Mouse (Mus musculus) spleen, postnatal 10 days (tissue): Measurements from ENCODE around the gene Pidd1.
A peak's percentile ranks its signal among the peaks of the same experiment; 100 is the strongest.

Source experiments
- DNase-seq, 2 experiments: peaks; one replicate each; pipeline ENCODE4 v3.0.0; 2021 to 2022; ENCODE audit warnings: low spot score in 2 of 2

Pidd1 gene

DNA sequence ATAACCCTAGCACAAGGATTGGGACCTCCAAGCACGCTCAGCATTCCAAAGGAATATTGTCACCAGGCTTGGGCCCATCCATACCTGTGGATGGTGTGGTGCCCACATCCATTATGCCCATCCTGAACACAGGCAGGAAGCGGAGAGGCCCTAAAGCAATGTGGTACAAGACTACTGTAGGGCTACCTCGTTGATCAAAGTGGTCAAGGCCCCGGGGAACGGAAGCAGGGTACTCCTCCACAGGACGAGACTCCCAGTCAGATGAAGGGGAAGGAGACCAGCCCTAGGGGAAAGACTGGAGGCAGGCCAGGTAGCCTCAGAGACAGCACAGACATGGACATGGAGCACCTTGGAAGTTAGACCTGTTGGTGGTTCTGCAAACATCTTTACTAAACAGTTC lies 28.9 kb upstream of the Pidd1 start:
- DNase-seq, result no peak

DNA sequence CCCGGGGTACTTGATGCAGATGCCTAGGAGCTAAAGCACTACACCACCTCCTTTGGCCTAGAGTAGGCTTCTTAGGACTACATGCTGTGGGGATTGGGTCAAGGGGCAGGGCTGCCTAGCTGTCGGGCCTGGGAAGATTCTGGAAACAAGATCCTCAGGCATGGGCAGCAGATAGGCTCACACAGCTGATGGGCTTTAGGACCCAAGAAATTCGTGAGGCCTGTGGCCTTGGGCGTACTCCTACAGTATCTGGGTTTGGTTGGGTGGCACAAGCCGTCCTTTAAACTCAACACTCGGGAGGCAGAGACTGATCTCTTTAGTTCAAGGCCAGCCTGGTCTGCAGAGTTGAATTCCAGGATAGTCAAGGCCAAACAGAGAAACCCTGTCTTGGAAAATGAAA lies 28.4 kb upstream of the Pidd1 start:
- DNase-seq, result no peak

DNA sequence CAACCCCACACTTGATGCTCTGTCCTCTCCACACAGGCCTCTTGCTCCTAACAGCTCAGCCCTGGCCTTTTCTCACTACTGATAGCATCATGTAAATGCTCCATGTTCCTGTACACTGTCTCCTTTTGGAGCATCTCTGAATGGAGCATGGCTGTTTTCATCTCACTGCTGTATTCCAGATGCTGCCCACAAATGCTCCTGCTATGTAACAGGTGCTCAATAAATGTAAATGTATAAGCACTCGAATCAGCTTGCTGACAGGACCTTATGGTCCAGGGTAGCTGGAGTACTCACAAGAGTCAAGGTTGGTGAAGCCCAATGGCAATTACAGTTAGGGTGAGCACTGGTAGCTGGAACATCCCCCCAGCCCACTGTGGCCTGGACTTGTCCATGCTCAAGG lies 27.4 kb upstream of the Pidd1 start:
- no peak for DNase-seq

DNA sequence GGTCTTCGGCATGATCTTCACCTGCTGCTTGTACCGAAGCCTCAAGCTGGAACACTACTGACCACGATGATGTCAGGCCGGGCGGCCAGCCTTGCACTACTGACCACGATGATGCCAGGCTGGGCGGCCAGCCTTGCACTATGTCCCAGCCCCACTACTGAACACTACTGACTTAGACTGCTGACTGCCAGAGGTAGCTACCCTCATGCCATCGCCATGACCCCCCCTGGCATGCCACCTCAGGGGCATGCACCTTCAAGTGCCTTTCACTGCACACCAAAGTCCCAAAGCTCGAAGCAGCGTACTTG lies 26.8 kb upstream of the Pidd1 start:
- DNase-seq, result no peak

DNA sequence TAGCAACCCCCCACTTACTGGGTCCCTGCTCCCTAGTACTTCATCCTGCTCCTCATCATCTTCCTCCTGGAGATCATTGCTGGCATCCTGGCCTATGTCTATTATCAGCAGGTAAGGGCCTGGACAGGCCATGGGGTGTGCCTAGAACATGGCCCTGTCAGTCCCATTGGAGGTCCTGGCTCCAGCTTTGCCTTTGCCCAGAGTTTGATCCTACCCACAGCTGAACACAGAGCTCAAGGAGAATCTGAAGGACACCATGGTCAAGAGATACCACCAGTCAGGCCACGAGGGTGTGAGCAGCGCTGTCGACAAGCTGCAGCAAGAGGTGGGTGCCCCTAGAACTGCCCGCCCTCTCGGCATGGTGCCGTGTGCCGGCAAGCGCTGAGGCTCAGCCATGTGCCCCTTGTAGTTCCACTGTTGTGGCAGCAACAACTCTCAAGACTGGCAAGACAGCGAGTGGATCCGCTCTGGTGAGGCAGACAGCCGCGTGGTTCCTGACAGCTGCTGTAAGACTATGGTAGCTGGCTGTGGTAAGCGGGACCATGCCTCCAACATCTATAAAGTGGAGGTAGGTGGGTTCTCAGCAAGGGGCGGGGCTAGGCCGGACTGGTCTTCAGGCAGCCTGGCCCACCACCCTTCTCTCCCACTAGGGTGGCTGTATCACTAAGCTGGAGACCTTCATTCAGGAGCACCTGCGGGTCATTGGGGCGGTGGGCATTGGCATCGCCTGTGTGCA lies 26.2 kb upstream of the Pidd1 start:
- no peak for DNase-seq

DNA sequence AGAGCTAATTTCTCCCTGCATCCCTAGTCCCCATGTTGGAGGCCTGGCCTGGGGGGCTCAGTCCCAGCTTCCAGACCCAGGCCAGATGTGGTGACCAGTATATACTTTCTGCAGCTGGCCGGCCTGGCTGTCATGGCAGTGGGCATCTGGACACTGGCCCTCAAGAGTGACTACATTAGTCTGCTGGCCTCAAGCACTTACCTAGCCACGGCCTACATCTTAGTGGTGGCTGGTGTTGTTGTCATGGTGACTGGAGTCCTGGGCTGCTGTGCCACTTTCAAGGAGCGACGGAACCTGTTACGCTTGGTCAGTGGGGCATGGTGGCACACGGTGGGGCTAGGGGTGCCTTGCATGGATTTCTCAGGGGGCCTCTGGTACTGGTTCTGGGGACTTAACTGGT lies 25.5 kb upstream of the Pidd1 start:
- DNase-seq, result no peak

DNA sequence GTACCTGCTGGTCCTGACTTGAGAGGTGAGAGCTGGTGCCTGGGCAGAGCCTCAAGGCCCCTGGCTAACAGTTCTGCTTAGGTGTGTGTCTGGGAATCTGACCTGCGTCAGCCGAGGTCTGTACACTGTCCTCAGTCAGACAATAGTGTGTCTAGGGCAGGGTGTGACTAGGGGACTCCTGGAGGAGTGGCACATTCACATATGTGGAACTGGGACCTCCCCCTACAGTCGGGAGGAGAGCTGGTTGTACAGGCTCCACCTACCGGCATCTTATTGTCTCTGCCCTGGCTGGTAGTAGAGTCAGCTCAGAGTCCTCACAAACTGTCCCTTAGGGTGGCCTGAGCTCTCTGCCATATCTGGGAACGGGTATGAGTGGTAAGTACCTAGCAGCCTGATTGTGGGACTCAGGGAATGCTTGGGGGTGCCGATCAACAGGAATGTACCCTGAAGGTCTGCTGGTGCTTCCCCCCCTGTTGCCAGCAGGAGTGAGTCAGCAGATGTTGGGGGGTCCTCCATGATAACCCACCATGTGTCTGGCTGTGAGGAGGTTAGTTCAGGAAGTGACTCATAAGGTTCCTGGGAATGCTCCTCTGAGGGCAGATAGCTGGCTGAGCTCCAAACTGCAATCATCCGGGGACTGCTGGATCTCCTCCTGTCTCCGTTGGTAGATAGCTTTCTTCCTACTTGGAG lies 24.8 kb upstream of the Pidd1 start:
- peak in 1 of 2 experiments; percentile 71 for DNase-seq

DNA sequence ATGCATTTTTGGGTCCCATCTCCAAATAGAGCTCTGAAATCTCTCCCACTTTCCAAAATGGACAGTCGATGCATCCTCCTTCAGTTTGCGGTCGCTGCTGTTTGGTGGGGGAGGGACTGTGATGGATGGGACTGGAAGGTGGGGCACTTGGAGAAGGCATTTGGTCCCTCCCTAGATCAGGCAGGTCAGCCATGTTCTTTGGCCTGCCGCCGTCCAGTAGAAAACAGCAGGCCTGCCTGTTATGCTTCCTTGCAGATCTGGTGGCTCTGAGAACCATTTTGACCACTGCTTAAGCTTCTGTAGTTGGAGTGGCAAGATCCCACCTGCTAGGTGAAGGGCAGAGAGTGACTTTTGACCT lies 24.3 kb upstream of the Pidd1 start:
- no peak for DNase-seq

DNA sequence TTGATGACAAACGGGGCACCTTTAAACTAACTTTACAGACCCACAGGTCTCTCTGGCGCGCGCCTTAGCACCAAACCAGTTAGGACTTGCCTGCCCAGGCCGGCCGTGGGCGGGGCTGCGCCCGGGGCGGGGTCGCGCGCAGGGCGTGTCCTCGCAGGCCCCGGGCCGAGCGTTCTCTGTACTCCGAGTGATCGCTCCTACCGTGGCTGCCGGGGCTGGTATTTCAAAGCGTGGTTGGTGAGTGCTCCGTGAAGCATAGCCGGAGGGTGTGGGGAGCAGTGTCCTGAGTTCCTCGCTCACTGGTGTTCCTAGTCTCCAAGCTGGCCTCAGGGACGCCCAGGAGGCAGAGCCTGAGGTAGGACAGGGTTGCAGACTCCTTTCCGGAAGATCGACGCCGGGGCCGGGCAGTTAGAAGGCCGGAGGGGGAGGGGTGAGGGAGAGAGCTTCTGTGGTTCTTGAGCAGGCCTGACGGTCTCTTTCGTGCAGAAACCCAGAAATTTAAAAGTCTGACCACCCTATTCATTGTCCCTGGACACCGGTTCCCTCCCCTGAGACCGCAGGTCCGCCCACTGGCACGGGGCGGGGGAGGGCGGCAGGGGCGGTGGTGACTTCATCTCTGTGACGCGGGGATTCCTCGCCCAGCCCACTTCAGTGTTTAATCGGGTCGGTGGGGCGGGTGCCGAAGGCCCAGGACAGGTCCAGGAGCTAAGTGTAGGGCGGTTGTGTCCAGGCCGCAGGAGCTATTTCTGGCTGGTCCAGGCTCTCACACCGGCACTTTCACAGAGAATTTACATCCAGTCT lies 23.6 kb upstream of the Pidd1 start, which contains the start of gene Cd151:
Gene Cd151 (plus strand): TSS at position 163 of the 801 bp plus-strand sequence.
- DNase-seq, result peak; percentile 88 to 93

DNA sequence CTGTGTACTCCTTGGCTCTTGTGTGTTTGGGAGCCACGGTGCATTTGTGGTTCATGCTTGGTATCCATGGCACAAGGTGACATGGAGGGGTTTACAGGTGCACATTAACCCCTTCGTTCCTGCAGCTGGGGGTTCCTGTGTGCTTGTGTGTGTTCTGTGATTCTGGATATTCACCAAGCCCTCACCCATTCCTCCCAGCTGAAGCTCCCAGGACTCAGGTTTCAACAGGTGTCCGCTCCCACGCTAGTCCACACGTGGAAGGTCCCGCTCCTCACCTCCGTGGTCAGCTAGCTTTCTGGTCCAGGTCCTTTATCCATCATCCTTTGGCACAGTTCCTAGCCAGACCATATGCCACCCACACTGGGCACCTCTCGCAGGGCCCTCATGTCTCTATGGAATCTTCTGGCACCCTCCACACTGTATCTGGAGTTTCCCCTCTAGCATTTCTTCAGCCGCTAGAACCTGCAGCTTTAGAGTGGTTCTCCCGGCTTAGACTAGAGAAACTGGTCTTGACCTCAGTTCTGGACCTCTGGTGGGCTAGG lies 22.9 kb upstream of the Pidd1 start:
- DNase-seq, result no peak

DNA sequence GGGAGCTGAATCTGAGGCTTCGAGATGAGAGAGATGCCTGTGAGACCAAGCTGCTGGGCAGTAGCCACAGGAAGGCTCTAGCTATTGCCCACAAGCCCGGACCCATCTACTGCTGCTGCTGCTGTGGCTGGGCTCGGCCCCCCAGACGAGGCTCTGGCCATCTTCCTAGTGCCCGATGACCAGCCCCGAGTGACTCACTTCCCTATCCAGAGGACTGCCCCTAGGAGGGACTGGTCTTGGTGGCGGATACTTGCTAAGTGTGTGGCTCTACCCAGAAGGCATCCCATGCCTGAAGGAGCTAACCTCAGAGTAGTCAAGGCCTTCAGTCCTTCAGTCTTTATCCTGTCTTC lies 22.2 kb upstream of the Pidd1 start:
- no peak for DNase-seq

DNA sequence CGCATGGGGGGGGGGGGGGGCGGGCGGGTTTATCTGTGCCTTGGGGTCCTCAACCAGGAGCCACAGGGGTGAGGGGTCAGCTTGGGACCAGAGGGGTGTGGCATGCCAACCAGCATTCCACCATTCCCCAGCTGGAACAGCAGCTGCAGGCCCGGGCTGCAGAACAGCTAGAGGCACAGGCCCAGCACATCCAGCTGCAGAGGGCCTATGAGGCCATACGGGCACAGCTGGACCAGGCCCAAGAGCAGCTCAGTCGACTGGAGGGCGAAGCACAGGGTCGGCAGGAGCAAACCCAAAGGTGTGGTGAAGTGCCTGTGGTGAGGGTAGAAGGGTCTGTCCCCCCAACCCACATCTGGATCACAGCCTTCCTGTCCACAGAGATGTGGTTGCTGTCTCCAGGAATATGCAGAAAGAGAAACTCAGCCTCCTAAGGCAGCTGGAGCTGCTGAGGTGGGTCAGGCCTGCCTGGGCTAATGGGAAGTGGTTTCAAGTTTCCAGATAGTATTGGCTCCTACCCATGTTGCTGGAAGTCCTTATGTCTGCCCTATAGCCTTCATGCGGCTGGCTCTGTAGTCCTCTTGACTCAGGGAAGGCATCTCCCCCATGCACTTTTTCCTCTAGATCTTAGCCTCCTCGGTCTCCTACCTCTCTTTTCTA lies 21.7 kb upstream of the Pidd1 start:
- DNase-seq, result no peak

DNA sequence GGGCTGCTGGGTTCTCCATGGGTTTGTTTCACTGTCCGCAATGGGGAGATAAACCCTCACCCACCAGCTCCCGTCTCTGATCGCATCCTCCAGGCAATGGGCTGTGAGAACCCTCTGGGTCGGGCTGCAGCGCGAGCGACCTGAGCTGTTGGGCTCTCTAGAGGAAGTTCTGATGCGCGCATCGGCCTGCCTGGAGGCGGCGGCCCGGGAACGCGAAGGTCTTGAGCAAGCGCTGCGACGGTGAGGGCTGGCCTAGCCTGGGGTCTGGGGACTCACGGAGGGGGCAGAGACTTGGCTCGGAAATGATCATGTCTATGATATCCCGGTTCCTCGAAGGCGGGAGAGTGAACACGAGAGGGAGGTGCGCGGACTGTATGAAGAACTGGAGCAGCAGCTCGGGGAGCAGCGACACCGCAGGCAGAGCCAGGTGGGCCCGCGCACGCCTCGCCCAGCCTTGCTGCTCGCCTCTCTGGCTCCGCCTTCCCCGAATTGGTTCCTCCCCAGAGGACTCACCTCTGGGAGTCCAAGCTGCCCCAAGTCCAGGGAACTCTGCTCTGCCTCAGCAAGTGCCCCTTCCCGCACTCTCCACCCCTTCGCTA lies 20.9 kb upstream of the Pidd1 start:
- DNase-seq, result no peak

DNA sequence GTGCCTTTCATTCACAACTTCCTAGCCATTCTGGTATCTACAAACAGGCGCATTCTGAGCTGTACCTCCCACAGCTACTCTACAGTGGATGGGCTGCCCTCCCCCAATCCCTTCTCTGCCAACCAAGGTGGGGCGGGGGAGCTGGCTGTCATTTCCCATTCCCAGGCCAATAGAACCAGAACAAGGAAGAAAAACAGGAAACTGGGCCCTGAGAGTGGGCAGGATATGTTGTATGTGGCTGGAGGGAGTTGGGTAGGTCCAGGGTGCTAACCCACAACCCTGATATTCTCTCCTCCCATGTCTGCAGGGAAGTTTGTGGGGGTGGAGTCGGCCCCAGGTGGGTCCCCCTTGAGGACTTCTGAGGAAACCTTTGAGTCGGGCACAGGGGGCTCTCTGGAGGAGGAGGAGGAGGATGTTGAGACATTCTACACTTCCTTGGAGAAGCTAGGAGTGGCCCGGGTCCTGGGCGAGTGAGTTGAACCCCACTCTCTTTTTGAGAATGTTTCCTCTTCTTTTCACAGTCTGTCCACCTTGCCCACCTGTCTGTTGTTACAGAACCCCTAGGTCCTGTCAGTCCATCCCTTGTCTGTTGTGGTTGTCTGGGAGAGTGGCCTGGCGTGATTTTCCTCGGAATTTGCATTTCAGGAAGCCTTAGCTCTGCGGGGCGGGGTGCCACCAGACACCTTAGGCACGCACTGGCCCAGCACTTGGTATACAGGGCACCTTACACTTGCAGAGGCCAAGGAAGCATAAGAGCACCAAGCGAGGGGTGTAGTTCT lies 20.2 kb upstream of the Pidd1 start:
- DNase-seq, result peak in 1 of 2 experiments; percentile 27

DNA sequence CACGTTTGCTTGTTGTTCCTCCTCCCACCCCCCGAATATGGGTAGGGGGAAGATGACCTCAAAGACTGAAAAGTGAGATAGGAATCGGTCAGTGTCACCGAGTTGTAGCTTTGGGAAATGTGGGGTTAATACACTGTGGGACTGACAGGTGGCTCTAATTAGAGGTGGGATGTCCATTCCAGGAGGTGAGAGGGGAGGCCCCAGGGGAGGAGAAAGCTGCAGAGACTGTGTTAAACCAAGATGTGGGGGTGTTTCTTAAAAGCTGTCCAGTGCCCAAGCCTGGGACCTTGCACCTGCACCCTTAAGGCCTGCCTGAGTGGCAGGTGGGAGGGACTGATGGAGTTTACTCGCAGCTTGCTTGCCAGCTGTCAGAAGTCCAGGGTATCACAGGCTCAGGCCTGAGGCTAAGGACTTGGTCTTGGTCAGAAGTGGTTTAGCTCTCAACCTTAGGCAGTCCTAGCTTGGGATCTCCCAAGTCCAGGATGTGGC lies 18.6 kb upstream of the Pidd1 start:
- no peak for DNase-seq

DNA sequence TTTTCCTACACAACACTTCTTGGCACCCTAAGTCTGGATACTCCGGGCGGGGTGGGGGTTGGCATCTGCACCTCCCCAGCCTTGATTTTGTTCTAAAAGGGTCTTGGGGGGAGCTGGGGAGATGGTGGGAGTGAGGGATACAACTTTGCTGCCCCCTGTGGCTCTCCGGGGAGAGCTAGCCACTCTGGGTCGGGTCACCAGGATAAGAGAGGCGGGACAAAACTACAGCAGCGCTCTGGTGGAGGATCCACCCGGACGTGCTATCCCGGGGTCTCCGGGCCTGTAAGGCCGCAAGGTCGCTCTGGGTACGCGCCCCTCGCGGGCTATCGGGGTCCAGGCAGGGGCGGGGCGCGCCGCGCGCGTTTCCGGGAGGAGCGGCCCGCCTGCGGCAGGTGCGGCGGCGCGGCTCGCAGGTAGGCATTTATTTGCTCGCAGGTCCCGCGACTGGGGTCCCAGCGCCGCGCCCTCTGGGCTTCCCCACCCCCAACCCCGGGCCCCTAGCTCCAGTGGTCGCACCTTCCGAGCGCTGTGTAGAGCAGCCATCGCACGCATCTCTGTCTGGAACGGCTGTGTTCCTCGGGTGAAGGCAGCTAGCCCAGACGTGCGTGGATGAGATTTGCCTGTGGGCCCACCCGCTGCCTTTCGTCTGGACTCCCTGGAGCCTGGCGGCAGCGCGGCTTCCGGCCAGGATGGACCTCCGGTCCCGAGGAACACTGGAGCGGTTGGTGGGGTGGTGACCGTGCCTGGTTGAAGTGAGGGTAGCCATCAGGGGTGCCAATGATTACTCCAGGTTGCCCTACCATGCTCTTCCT lies 17.9 kb upstream of the Pidd1 start:
- DNase-seq, result peak in 1 of 2 experiments; percentile 16

DNA sequence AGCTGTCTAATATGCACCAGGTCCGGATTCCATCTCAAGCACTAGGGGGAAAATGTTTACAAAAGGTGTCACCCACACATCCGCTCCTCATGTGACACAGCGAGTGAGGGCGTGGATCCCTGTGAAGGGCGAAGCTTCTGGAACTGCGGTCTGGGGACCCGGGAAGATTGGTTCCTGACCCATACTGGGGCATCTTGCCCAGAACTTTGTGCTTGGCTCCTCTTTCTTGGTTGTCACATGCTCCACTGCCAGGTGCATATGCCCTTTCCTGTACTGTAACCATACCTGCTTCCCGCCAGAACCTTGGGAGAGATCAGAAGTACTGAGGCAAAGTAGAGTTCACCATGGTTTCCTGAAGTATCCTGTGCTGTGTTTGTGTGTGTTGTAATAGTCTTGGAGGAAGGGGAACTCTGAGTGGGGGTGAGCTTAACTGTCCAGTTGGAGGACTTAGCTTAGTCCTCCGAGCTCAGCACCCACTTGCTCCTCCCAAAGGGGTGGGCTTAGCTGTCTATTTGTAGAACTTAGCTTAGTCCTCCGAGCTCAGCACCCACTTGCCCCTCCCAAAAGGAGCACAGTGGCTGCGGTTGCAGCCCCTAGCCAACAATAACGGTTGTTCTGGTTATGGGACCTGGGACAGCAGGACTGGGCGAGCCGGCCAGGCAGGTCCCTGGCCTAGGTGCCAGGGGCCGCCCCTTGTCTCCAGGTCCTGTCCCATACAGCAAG lies 16.7 kb upstream of the Pidd1 start, which contains the start of gene Cracr2b:
Gene Cracr2b (plus strand): TSS at position 704 of the 723 bp plus-strand sequence.
- DNase-seq, result peak in 1 of 2 experiments; percentile 16

DNA sequence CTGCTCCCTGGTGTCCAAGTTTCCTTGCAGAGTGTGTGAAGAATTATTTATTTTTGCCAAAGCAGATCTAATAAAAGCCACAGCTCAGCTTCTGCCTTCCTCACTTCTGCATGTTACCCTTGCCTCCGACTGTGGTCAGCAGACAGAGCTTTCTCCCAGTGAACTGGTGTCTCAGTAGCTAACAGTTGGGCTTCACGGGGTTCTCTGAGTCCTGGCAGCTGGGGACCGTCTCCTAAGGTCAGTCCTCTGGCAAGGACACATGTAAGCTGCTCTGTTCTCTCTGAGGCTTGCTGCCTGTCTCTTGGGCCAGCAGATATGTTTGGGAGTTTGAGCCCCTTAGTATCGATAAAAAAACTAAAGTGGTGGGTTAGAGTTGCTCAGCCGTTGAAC lies 16.2 kb upstream of the Pidd1 start:
- DNase-seq, result no peak

DNA sequence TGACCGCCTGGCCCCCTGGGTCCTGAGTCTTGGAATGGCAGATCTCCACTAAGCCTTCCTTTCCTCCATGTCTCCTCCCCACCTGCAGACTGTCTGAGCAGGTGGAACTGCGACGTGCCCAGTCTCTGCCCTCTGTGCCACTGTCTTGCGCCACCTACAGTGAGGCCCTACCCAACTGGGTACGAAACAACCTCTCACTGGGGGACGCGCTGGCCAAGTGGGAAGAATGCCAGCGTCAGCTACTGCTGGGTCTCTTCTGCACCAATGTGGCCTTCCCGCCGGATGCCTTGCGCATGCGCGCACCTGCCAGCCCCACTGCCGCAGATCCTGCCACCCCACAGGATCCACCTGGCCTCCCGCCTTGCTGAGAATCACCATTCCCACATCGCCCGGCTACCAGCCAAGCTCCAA lies 15.5 kb upstream of the Pidd1 start:
- peak in 1 of 2 experiments; percentile 14 for DNase-seq
